Mouse (Mus musculus) neural tube, embryonic 14.5 days (tissue): ENCODE results near the gene Vezf1. TPM values are rescaled to one million over a fixed set of nuclear protein-coding genes. Genes with fewer than 3 reads are reported as not detected.

Experiments used
- ATAC-seq: fragments of 200-750 bp; cut with Nextera tagmentation; 2 replicates; pipeline ENCODE4 v1.8.0; 2017; ENCODE audit warnings: low read depth, mild to moderate bottlenecking, moderate TSS enrichment, moderate library complexity
- H3K27ac ChIP-seq: fragments of 300-500 bp; sonication (generic); 2 replicates; pipeline ENCODE4 v1.5.1; 2014; ENCODE audit warnings: low read depth, mild to moderate bottlenecking, control low read depth, low read length, moderate library complexity, mixed read lengths
- H3K27me3 ChIP-seq: fragments of 300-500 bp; sonication (generic); 2 replicates; pipeline ENCODE4 v1.6.1; 2014; ENCODE audit warnings: low read length; ENCODE audit not compliant: control insufficient read depth, insufficient read depth
- H3K36me3 ChIP-seq: fragments of 300-500 bp; sonication (generic); 2 replicates; pipeline ENCODE4 v1.6.1; 2014; ENCODE audit warnings: low read length, mixed read lengths; ENCODE audit not compliant: control insufficient read depth, insufficient read depth
- H3K4me1 ChIP-seq: fragments of 300-500 bp; sonication (generic); 2 replicates; pipeline ENCODE4 v1.6.1; 2014; ENCODE audit warnings: low read length; ENCODE audit not compliant: control insufficient read depth, insufficient read depth
- H3K4me2 ChIP-seq: fragments of 300-500 bp; sonication (generic); 2 replicates; pipeline ENCODE4 v1.6.1; 2014; ENCODE audit warnings: mild to moderate bottlenecking, low read depth, low read length, control low read depth
- H3K4me3 ChIP-seq: fragments of 300-500 bp; sonication (generic); 2 replicates; pipeline ENCODE4 v1.5.1; 2014; ENCODE audit warnings: low read depth, low read length, control low read depth, mixed read lengths
- H3K9ac ChIP-seq: fragments of 300-500 bp; sonication (generic); replicated peaks from 2 replicates; pipeline ENCODE4 v1.6.1; 2014; ENCODE audit warnings: low read depth, mild to moderate bottlenecking, control low read depth, low read length, mixed read lengths
- H3K9me3 ChIP-seq: fragments of 300-500 bp; sonication (generic); 2 replicates; pipeline ENCODE4 v1.6.1; 2016; ENCODE audit warnings: low read length; ENCODE audit not compliant: control insufficient read depth
- WGBS: fragments of 180-500 bp; shearing (Covaris S2); extraction: QIAGEN DNeasy Blood & Tissue Kit; methylation state at CpG from one replicate; pipeline ENCODE4 v1.1.7; 2014; 5-methylcytosine and 5-hydroxymethylcytosine counted together
- polyA plus RNA-seq: library from polyadenylated mRNA; unstranded; fragments of >200 nt; fragmentation: Nextera tagmentation; extraction: Ambion mirVana; gene quantifications from 2 replicates; pipeline ENCODE4 v1.2.1, GENCODE M21; 2014

Gene Vezf1
- polyA plus RNA-seq, result 50.2 and 53.5 TPM in 2 replicates

- Histone ChIP-seq H3K9me3 (no peaks in the 10 kb centered on the region), H3K27me3 (no peaks in the 10 kb centered on the region; the same call in 1 of the 2 replicates), H3K4me1 (peaks cover 22% of the 10 kb centered on the region), H3K27ac (peak within 1 kb of the TSS; percentile 99), H3K9ac (peak within 1 kb of the TSS; percentile 98), H3K4me2 (peak within 1 kb of the TSS; percentile 91), H3K4me3 (peak within 1 kb of the TSS; percentile 99), H3K36me3 (no peaks in the 10 kb centered on the region)
- under 1% methylated on average over 39 of the region's 81 CpGs for WGBS
- ATAC-seq, result peak; percentile 93
These were observed at the start of gene Vezf1 for GRCm38 (mm10) chr11:88067586-88068410. TSS of gene Vezf1 (plus strand) at chr11:88068279.

GRCm38 (mm10) chr11:88023933-88024332, 44.1 kb upstream of the Vezf1 start:
- Histone ChIP-seq H3K9me3 (no peaks in the 10 kb centered on the region), H3K36me3 (no peaks in the 10 kb centered on the region), H3K4me2 (no peak overlapping the region), H3K27me3 (no peaks in the 10 kb centered on the region), H3K27ac (no peak overlapping the region), H3K4me3 (no peak overlapping the region), H3K9ac (no peak overlapping the region), H3K4me1 (peaks cover 3% of the 10 kb centered on the region; the same call in 1 of the 2 replicates)
- 88% methylated on average over 2 of the region's 2 CpGs for WGBS
- no peak for ATAC-seq

- no peak for ATAC-seq
- WGBS, result 29% methylated on average over 9 of the region's 9 CpGs
These were observed 40.6 kb upstream of the Vezf1 start for GRCm38 (mm10) chr11:88027391-88028035.

GRCm38 (mm10) chr11:88028193-88028684, 39.8 kb upstream of the Vezf1 start:
- H3K4me1 ChIP-seq, result peaks cover 3% of the 10 kb centered on the region; the same call in 1 of the 2 replicates
- no peak for ATAC-seq
- 8% methylated on average over 16 of the region's 16 CpGs for WGBS

More at GRCm38 (mm10) chr11:88027391-88028035, 40.6 kb upstream of the Vezf1 start:
- Histone ChIP-seq H3K27ac (no peak overlapping the region), H3K27me3 (no peaks in the 10 kb centered on the region), H3K4me1 (peaks cover 3% of the 10 kb centered on the region; the same call in 1 of the 2 replicates), H3K36me3 (no peaks in the 10 kb centered on the region), H3K4me2 (no peak overlapping the region), H3K4me3 (no peak overlapping the region), H3K9ac (no peak overlapping the region), H3K9me3 (no peaks in the 10 kb centered on the region)

GRCm38 (mm10) chr11:88030219-88030618, 37.9 kb upstream of the Vezf1 start:
- 90% methylated on average over 7 of the region's 7 CpGs for WGBS
- no peak for ATAC-seq
- Histone ChIP-seq H3K27me3 (no peaks in the 10 kb centered on the region), H3K27ac (no peak overlapping the region), H3K4me3 (no peak overlapping the region), H3K4me2 (no peak overlapping the region), H3K36me3 (no peaks in the 10 kb centered on the region), H3K4me1 (peaks cover 3% of the 10 kb centered on the region; the same call in 1 of the 2 replicates), H3K9me3 (no peaks in the 10 kb centered on the region), H3K9ac (no peak overlapping the region)

More at GRCm38 (mm10) chr11:88028193-88028684, 39.8 kb upstream of the Vezf1 start:
- Histone ChIP-seq H3K9ac (no peak overlapping the region), H3K27me3 (no peaks in the 10 kb centered on the region), H3K4me3 (no peak overlapping the region), H3K27ac (no peak overlapping the region), H3K4me2 (no peak overlapping the region), H3K36me3 (no peaks in the 10 kb centered on the region), H3K9me3 (no peaks in the 10 kb centered on the region)

GRCm38 (mm10) chr11:88030836-88031235, 37.2 kb upstream of the Vezf1 start:
- ATAC-seq, result no peak
- H3K27me3 ChIP-seq, result no peaks in the 10 kb centered on the region
- no peak overlapping the region for H3K27ac ChIP-seq
- no peak overlapping the region for H3K4me2 ChIP-seq
- no peak overlapping the region for H3K9ac ChIP-seq
- H3K4me1 ChIP-seq, result peaks cover 3% of the 10 kb centered on the region; the same call in 1 of the 2 replicates
- 93% methylated on average over 2 of the region's 2 CpGs for WGBS
- H3K4me3 ChIP-seq, result no peak overlapping the region
- H3K36me3 ChIP-seq, result no peaks in the 10 kb centered on the region
- H3K9me3 ChIP-seq, result no peaks in the 10 kb centered on the region

GRCm38 (mm10) chr11:88031753-88032152, 36.3 kb upstream of the Vezf1 start:
- no peak overlapping the region for H3K4me2 ChIP-seq
- 64% methylated on average over 5 of the region's 5 CpGs for WGBS
- H3K36me3 ChIP-seq, result no peaks in the 10 kb centered on the region
- H3K4me1 ChIP-seq, result peaks cover 3% of the 10 kb centered on the region; the same call in 1 of the 2 replicates
- H3K9me3 ChIP-seq, result no peaks in the 10 kb centered on the region
- no peak for ATAC-seq
- H3K4me3 ChIP-seq, result no peak overlapping the region
- no peak overlapping the region for H3K27ac ChIP-seq
- no peak overlapping the region for H3K9ac ChIP-seq
- H3K27me3 ChIP-seq, result no peaks in the 10 kb centered on the region

- Histone ChIP-seq H3K9me3 (no peaks in the 10 kb centered on the region), H3K36me3 (no peaks in the 10 kb centered on the region), H3K4me1 (no peaks in the 10 kb centered on the region), H3K27ac (no peak overlapping the region), H3K4me2 (no peak overlapping the region), H3K27me3 (no peaks in the 10 kb centered on the region), H3K9ac (no peak overlapping the region), H3K4me3 (no peak overlapping the region)
- WGBS, result 66% methylated on average over 7 of the region's 7 CpGs
- no peak for ATAC-seq
These were observed 32.1 kb upstream of the Vezf1 start for GRCm38 (mm10) chr11:88035970-88036369.
